Mouse (Mus musculus) testis, adult 2 months (tissue): ENCODE measurements around the gene Mpdz.

ENCODE experiments used
- CTCF ChIP-seq: fragments of 200-500 bp; IDR thresholded peaks from 2 replicates; pipeline ENCODE4 v1.5.1; 2012; ENCODE audit warnings: low read depth, mild to moderate bottlenecking, inconsistent platforms, low read length, moderate library complexity; ENCODE audit not compliant: control insufficient read depth, insufficient read depth, insufficient replicate concordance
- POLR2A ChIP-seq: fragments of 200-500 bp; IDR thresholded peaks from 2 replicates; pipeline ENCODE4 v1.6.1; 2012; ENCODE audit warnings: low read depth, mild to moderate bottlenecking, inconsistent platforms, low read length, moderate library complexity; ENCODE audit not compliant: control insufficient read depth

DNA sequence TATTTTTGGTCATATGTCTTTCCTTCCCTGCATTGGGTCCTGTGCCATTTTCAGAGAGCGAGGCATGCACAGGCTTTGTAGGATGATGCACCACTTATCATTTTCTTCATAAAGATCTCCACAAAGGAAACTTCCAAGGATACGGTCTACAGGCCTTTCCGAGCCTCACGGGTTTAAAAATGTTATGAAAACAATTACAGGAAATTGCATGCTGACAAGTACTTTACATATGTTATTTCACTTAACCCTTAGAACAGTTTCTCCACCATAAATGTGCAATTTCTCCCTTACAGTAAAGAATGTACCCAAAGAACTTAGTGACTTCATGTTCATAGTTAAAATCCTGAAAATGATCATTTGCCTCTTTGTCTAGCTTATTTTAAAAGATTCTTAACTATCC, 144.2 kb downstream of the Mpdz start:
- no peak for TF ChIP-seq POLR2A
- no peak for TF ChIP-seq CTCF
